Mouse (Mus musculus) hindbrain, embryonic 11.5 days (tissue): ENCODE results near the gene Lsamp. TPM values are rescaled to one million over a fixed set of nuclear protein-coding genes. Genes with fewer than 3 reads are reported as not detected.

Experiments
- ATAC-seq: fragments of 200-750 bp; cut with Nextera tagmentation; 2 replicates; pipeline ENCODE4 v1.8.0; 2017; ENCODE audit warnings: mild to moderate bottlenecking, moderate TSS enrichment, moderate library complexity; ENCODE audit not compliant: low FRiP score
- DNase-seq: peaks from one replicate; pipeline ENCODE4 v3.0.0-alpha.2; 2015; ENCODE audit warnings: low spot score
- H3K27ac ChIP-seq: fragments of 300-500 bp; sonication (generic); 2 replicates; pipeline ENCODE4 v1.5.1; 2014; ENCODE audit warnings: mild to moderate bottlenecking, low read depth, low read length
- H3K27me3 ChIP-seq: fragments of 300-500 bp; sonication (generic); 2 replicates; pipeline ENCODE4 v1.6.1; 2014; ENCODE audit warnings: mild to moderate bottlenecking, low read length, moderate library complexity, mixed read lengths; ENCODE audit not compliant: control insufficient read depth, insufficient read depth
- H3K36me3 ChIP-seq: fragments of 300-500 bp; sonication (generic); 2 replicates; pipeline ENCODE4 v1.6.1; 2014; ENCODE audit warnings: mild to moderate bottlenecking, low read length, moderate library complexity, mixed read lengths; ENCODE audit not compliant: control insufficient read depth, insufficient read depth
- H3K4me1 ChIP-seq: fragments of 300-500 bp; sonication (generic); replicated peaks from 2 replicates; pipeline ENCODE4 v1.6.1; 2014; ENCODE audit warnings: low read length, mixed read lengths; ENCODE audit not compliant: control insufficient read depth, insufficient read depth
- H3K4me2 ChIP-seq: fragments of 300-500 bp; sonication (generic); replicated peaks from 2 replicates; pipeline ENCODE4 v1.6.1; 2014; ENCODE audit warnings: mild to moderate bottlenecking, low read depth, low read length
- H3K4me3 ChIP-seq: fragments of 300-500 bp; sonication (generic); 2 replicates; pipeline ENCODE4 v1.5.1; 2014; ENCODE audit warnings: low read depth, low read length
- H3K9ac ChIP-seq: fragments of 300-500 bp; sonication (generic); 2 replicates; pipeline ENCODE4 v1.6.1; 2014; ENCODE audit warnings: low read depth, low read length
- H3K9me3 ChIP-seq: fragments of 300-500 bp; sonication (generic); 2 replicates; pipeline ENCODE4 v1.6.1; 2016; ENCODE audit warnings: low read length; ENCODE audit not compliant: control insufficient read depth
- WGBS: fragments of 180-500 bp; shearing (Covaris S2); extraction: QIAGEN DNeasy Blood & Tissue Kit; methylation state at CpG from one replicate; pipeline ENCODE4 v1.1.7; 2014; 5-methylcytosine and 5-hydroxymethylcytosine counted together
- polyA plus RNA-seq: library from polyadenylated mRNA; unstranded; fragments of >200 nt; fragmentation: Nextera tagmentation; extraction: Ambion mirVana; gene quantifications from 2 replicates; pipeline ENCODE4 v1.2.1, GENCODE M21; 2014

Gene Lsamp
- polyA plus RNA-seq, 1 experiment from 2014 or later, result 16.3 TPM

DNA sequence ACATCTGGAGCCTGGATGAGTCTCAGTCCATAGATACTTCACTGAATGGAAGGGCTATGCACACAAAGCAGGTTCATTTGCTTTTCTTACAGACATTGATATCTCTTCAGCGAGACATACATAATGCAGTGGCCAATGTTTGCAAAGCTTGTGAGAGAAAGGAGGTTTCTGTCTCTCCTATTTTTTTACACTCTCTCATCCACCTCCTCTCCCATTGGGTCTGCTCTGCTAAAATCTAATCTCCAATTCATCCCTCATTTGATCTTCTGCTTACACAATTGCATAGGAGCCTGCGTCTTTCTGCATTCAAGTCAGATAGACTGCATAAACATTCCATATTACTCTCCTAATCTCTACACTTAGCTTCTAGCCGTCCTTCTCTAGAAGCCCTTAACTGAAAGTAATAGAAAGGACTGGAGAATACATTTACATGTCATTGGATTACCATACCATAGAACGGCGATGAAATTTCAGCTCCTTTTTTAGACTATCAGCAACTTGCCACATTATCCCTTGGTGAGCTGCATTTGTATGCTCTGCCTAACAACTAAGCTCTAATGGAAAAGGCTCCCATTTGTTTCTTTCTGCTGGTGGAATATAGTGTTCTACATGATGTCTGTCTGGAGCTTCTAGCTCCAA is 1717.7 kb downstream of the Lsamp start:
- Histone ChIP-seq H3K36me3 (no peaks in the 10 kb centered on the region), H3K9me3 (no peaks in the 10 kb centered on the region), H3K27ac (no peak overlapping the region), H3K27me3 (no peaks in the 10 kb centered on the region), H3K4me2 (no peak overlapping the region), H3K9ac (no peak overlapping the region), H3K4me3 (no peak overlapping the region), H3K4me1 (no peaks in the 10 kb centered on the region)
- no peak for ATAC-seq
- DNase-seq, result no peak
- WGBS, result 88% methylated on average over 5 of the region's 5 CpGs

DNA sequence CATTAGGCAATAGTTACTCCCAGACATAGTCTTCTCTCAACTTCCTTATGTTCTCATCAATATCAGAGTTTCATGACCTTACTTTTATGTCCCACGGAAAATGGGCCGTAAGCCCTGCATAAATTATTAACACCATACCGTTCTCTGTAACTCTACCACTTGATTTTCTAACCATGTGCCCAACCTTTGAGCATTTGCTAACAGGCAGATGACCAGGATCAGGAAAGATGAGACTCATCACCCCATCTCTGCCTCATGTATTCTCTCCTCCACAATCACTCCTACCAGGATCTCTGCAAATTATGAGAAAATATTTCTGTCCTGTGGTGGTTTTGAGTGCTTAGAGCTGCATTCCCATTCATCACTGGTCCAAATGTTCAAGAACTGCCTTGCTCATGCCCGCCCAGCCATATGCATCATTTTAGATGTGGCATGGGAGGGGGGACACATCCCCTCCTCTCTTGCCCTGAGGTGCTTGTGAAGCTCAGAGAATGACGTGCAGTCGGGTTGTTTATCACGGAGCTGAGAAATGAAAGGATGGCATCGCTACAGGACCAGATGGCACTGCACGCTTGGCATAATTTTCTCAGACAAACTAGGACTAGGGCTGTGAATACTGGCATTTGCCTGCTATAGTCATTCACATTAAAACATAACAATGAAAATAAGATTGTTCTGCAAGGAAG is 1744.9 kb downstream of the Lsamp start:
- no peaks in the 10 kb centered on the region for H3K27me3 ChIP-seq
- H3K4me3 ChIP-seq, result no peak overlapping the region
- ATAC-seq (no peak), DNase-seq (no peak)
- no peak overlapping the region for H3K27ac ChIP-seq
- H3K9ac ChIP-seq, result no peak overlapping the region
- no peaks in the 10 kb centered on the region for H3K4me1 ChIP-seq
- no peak overlapping the region for H3K4me2 ChIP-seq
- no peaks in the 10 kb centered on the region for H3K36me3 ChIP-seq
- 93% methylated on average over 9 of the region's 9 CpGs for WGBS
- no peaks in the 10 kb centered on the region for H3K9me3 ChIP-seq

DNA sequence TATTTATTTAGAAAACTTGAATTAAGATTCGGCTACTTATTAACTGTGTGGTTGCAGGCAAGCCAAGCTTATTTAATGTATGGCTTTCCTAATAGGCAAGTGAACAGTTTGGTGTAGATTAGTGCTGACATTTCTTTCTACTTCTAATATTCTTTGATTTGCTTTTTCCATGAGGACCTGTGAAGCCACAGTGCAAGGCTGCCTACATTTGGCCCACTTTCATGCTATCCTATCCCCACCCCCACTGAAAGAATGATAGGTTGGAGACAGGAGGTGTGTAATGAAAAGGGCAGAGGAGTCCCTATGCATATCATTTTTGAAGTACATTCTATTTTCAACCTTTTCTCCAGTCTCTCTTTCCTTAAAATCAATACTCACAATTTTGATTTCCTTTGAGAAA is 1745.8 kb downstream of the Lsamp start:
- no peaks in the 10 kb centered on the region for H3K9me3 ChIP-seq
- ATAC-seq (no peak), DNase-seq (no peak)
- no peak overlapping the region for H3K4me3 ChIP-seq
- no peak overlapping the region for H3K4me2 ChIP-seq
- no peaks in the 10 kb centered on the region for H3K36me3 ChIP-seq
- 100% methylated on average over 1 of the region's 1 CpGs for WGBS
- H3K27me3 ChIP-seq, result no peaks in the 10 kb centered on the region
- no peak overlapping the region for H3K27ac ChIP-seq
- no peaks in the 10 kb centered on the region for H3K4me1 ChIP-seq
- no peak overlapping the region for H3K9ac ChIP-seq

DNA sequence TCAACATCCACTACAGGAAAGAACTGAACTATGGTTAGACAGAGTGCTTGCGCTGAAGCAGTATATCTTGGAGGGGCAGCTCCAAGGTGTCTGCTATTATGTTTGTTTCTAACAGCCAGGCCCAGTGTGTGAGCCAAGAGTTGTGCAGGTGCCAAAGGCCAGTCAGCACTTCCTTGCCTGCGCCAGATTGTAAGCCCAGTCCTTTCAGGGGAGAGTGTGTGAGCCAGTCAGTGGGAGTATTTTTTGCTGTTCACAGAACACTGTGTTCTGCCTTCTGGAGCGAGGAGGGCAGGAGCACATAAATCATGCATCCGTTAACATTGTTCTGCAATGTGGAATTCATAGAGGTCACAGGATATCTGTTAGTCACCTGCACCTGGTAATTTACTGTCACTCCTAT is 1760.9 kb downstream of the Lsamp start:
- Histone ChIP-seq H3K27me3 (no peaks in the 10 kb centered on the region), H3K4me2 (no peak overlapping the region), H3K9ac (no peak overlapping the region), H3K9me3 (no peaks in the 10 kb centered on the region), H3K4me3 (no peak overlapping the region), H3K4me1 (no peaks in the 10 kb centered on the region), H3K36me3 (no peaks in the 10 kb centered on the region), H3K27ac (no peak overlapping the region)
- no peak for ATAC-seq
- WGBS, result 85% methylated on average over 4 of the region's 4 CpGs
- DNase-seq, result no peak

DNA sequence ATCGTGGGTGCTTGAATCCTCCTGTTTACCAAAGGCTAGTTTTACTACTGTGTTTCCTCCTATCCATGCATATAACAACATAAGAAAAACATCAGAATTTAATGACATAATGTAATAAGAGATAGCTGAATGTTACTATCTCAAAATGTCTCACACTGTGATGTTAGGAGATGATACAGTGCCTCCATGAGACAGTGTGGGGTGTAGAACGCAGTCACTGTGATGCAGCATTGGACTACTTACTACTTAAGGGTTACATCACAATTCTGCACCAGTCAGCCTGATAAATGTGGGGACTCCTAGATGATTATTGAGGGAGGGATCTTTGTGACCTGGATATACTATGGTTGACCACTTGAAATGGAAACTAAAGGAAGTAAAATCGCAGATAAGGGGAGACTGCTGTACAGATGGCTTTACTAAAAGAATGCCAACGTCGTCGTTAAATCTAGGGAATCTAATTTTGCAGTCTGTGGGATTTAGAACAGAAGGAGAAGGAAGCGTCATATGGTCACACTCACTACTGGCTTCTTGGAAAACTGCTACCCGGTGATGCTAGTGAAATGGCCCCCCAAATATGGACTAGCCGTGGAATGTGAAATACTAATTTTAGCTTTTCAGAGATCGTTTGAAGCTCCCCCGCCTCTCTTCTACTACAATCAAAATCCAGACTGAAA is 1762.2 kb downstream of the Lsamp start:
- DNase-seq (no peak), ATAC-seq (no peak)
- H3K4me2 ChIP-seq, result no peak overlapping the region
- H3K9me3 ChIP-seq, result no peaks in the 10 kb centered on the region
- no peak overlapping the region for H3K9ac ChIP-seq
- no peaks in the 10 kb centered on the region for H3K36me3 ChIP-seq
- WGBS, result 95% methylated on average over 11 of the region's 11 CpGs
- H3K4me1 ChIP-seq, result no peaks in the 10 kb centered on the region
- no peak overlapping the region for H3K4me3 ChIP-seq
- no peaks in the 10 kb centered on the region for H3K27me3 ChIP-seq
- H3K27ac ChIP-seq, result no peak overlapping the region

DNA sequence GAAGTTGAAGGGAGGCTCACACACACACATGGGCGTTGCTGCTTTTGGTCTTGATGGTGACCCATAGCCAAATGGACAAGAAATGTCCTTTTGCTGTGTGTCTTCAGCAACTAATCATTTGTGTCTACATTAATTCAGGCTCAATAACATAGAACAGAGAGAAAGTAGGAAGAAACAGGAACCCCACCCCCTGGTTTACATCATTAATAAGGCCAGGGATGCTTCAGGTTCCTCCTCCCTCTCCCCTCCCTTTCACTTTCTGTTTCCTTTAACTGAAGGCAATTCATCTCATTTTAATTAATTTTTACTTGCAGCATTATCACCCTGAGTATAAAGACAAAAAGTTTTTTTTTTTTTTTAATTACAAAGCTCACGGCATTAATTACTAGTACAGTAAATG is 1763.7 kb downstream of the Lsamp start:
- DNase-seq (no peak), ATAC-seq (0 out of 2 replicates have a peak, but pooled peaks have one; percentile 25)
- no peaks in the 10 kb centered on the region for H3K4me1 ChIP-seq
- no peak overlapping the region for H3K27ac ChIP-seq
- H3K36me3 ChIP-seq, result no peaks in the 10 kb centered on the region
- H3K4me2 ChIP-seq, result no peak overlapping the region
- H3K4me3 ChIP-seq, result no peak overlapping the region
- no peak overlapping the region for H3K9ac ChIP-seq
- 82% methylated on average over 2 of the region's 2 CpGs for WGBS
- H3K27me3 ChIP-seq, result no peaks in the 10 kb centered on the region
- H3K9me3 ChIP-seq, result no peaks in the 10 kb centered on the region

DNA sequence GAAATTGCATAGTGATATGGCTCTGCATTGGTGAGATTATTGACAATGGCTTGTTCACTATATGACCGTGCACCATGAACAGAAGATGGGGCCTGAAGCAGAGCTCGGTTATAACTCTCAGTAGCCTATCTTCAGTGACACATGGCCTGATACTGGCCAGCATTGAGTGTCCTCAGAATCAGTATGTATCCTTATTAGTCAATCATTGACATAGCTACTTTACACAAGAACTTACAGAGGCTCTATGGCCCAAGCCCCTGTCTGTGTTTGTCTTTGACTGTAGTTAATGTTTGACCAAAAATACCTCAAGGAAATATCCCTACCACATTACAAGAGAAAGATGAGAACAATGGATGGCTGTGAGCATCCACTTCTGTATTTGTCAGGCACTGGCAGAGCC is 1764.6 kb downstream of the Lsamp start:
- Histone ChIP-seq H3K4me1 (no peaks in the 10 kb centered on the region), H3K27ac (no peak overlapping the region), H3K36me3 (no peaks in the 10 kb centered on the region), H3K4me3 (no peak overlapping the region), H3K9me3 (no peaks in the 10 kb centered on the region), H3K4me2 (no peak overlapping the region), H3K27me3 (no peaks in the 10 kb centered on the region), H3K9ac (no peak overlapping the region)
- no peak for ATAC-seq
- no peak for DNase-seq
- WGBS, result 91% methylated on average over 2 of the region's 2 CpGs

DNA sequence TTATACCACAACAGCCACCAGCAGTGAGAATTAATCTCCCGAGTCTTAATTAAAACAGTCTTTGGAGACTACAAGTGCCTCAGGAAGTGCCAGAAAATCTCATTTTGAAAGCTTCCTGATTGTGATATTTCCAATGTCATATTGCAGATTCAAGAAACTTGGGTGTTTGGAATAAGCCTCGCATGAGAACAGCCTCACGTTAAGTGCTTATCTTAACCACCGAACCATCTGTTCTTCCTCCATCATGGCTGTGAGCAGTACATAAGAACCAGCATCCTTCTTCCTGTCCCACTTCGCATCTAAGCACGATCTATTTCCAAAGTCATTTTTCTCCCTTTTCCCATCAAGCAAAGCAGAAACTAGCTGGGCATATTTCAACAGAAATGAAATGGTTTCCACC is 1780.1 kb downstream of the Lsamp start:
- Histone ChIP-seq H3K27me3 (no peaks in the 10 kb centered on the region), H3K36me3 (no peaks in the 10 kb centered on the region), H3K27ac (no peak overlapping the region), H3K9ac (no peak overlapping the region), H3K4me2 (no peak overlapping the region), H3K4me1 (no peaks in the 10 kb centered on the region), H3K4me3 (no peak overlapping the region), H3K9me3 (no peaks in the 10 kb centered on the region)
- DNase-seq (no peak), ATAC-seq (no peak)
- 92% methylated on average over 6 of the region's 6 CpGs for WGBS
